Mouse (Mus musculus) hindbrain, embryonic 12.5 days (tissue): ENCODE measurements around the gene Arpc5. TPM values are rescaled to one million over a fixed set of nuclear protein-coding genes. Genes with fewer than 3 reads are reported as not detected.

Experiments
- ATAC-seq: fragments of 200-750 bp; cut with Nextera tagmentation; 2 replicates; pipeline ENCODE4 v1.8.0; 2017; ENCODE audit warnings: moderate TSS enrichment; ENCODE audit not compliant: low FRiP score
- H3K27ac ChIP-seq: fragments of 300-500 bp; sonication (generic); 2 replicates; pipeline ENCODE4 v1.5.1; 2016; ENCODE audit warnings: mild to moderate bottlenecking
- H3K27me3 ChIP-seq: fragments of 300-500 bp; sonication (generic); 2 replicates; pipeline ENCODE4 v1.6.1; 2016; ENCODE audit warnings: mild to moderate bottlenecking
- H3K36me3 ChIP-seq: fragments of 300-500 bp; sonication (generic); 2 replicates; pipeline ENCODE4 v1.6.1; 2016; ENCODE audit warnings: mild to moderate bottlenecking
- H3K4me1 ChIP-seq: fragments of 300-500 bp; sonication (generic); 2 replicates; pipeline ENCODE4 v1.6.1; 2016
- H3K4me2 ChIP-seq: fragments of 300-500 bp; sonication (generic); replicated peaks from 2 replicates; pipeline ENCODE4 v1.6.1; 2016; ENCODE audit warnings: mild to moderate bottlenecking
- H3K4me3 ChIP-seq: fragments of 300-500 bp; sonication (generic); 2 replicates; pipeline ENCODE4 v1.5.1; 2016; ENCODE audit warnings: mild to moderate bottlenecking
- H3K9ac ChIP-seq: fragments of 300-500 bp; sonication (generic); 2 replicates; pipeline ENCODE4 v1.6.1; 2016; ENCODE audit warnings: mild to moderate bottlenecking, moderate library complexity
- H3K9me3 ChIP-seq: fragments of 300-500 bp; sonication (generic); replicated peaks from 2 replicates; pipeline ENCODE4 v1.6.1; 2016; ENCODE audit warnings: mild to moderate bottlenecking
- WGBS: fragments of 180-500 bp; shearing (Covaris S2); methylation state at CpG from one replicate; pipeline ENCODE4 v1.1.7; 2016; 5-methylcytosine and 5-hydroxymethylcytosine counted together
- polyA plus RNA-seq: library from polyadenylated mRNA; unstranded; fragments of >200 nt; fragmentation: Nextera tagmentation; extraction: Ambion mirVana; gene quantifications from 2 replicates; pipeline ENCODE4 v1.2.1, GENCODE M21; 2016

The Arpc5 gene
- polyA plus RNA-seq, 1 experiment from 2014 or later = 310 TPM

- 65% methylated on average over 9 of the region's 9 CpGs for WGBS
- ATAC-seq = no peak
These were observed 57.9 kb downstream of the Arpc5 start for GRCm38 (mm10) chr1:152824206-152824605.

More at GRCm38 (mm10) chr1:152824206-152824605, 57.9 kb downstream of the Arpc5 start:
- Histone ChIP-seq H3K4me1 (peaks cover 5% of the 10 kb centered on the region), H3K4me2 (no peak overlapping the region), H3K9ac (no peak overlapping the region), H3K27ac (no peak overlapping the region), H3K36me3 (no peaks in the 10 kb centered on the region), H3K4me3 (no peak overlapping the region), H3K9me3 (no peaks in the 10 kb centered on the region), H3K27me3 (no peaks in the 10 kb centered on the region)

Other genes with a start within 250 kb of the Arpc5 start
- gene Apobec4, start 16.0 kb upstream of the Arpc5 start, polyA plus RNA-seq = not detected in 2 replicates
- 23.9 and 24.7 TPM in 2 replicates for gene Rgl1, start 191 bp upstream of the Arpc5 start, polyA plus RNA-seq
- gene Ncf2, start 33.7 kb downstream of the Arpc5 start, polyA plus RNA-seq = 2.3 and 2.9 TPM in 2 replicates
- 40.8 and 42.4 TPM in 2 replicates for gene Smg7, start 136.1 kb downstream of the Arpc5 start, polyA plus RNA-seq
- 37.7 and 39.7 TPM in 2 replicates for gene Nmnat2, start 188.5 kb downstream of the Arpc5 start, polyA plus RNA-seq